Mouse (Mus musculus) CH12.LX (cell line): ENCODE measurements at regions not wholly inside any gene's neighbourhood (a gene's known extent, or its start where the extent isn't known, plus 50 kb on each side); places are given as distances from the start of the nearest gene placed in this dataset.

ENCODE experiments used
- CTCF ChIP-seq, 2 experiments: IDR thresholded peaks in 1 of 2; conservative IDR thresholded peaks in 1 of 2; 2 replicates each; pipeline ENCODE4 v1.5.1; 2011 to 2012; ENCODE audit warnings: low read depth in 2 of 2, low read length in 2 of 2, improper control_type of control experiment in 1 of 2, inconsistent platforms in 1 of 2, mild to moderate bottlenecking in 1 of 2, moderate library complexity in 1 of 2
- IRF4 ChIP-seq: IDR thresholded peaks from 2 replicates; pipeline ENCODE4 v1.6.1; 2014; ENCODE audit warnings: low read depth, mild to moderate bottlenecking, inconsistent platforms, low read length, improper control_type of control experiment

GRCm38 (mm10) chr2:8477827-8478528, 968.6 kb upstream of the Celf2 start:
- TF ChIP-seq IRF4 (no peak), CTCF (conservative IDR thresholded peaks at IDR 0.05 in 1 of 2, IDR thresholded peaks at IDR 0.05 in 1 of 2; ENCODE audit: low read depth in 2 of 2, low read length in 2 of 2) (no peak)
